Mouse (Mus musculus) lung, postnatal 0 days (tissue): Measurements from ENCODE around the gene Gm42715.

Experiments
- CTCF ChIP-seq: IDR thresholded peaks from 2 replicates; pipeline ENCODE4 v1.5.1; 2016; ENCODE audit warnings: antibody characterized with exemption, mild to moderate bottlenecking
- EP300 ChIP-seq: IDR thresholded peaks from 2 replicates; pipeline ENCODE4 v1.6.1; 2016; ENCODE audit warnings: antibody characterized with exemption, mild to moderate bottlenecking, control low read depth

DNA sequence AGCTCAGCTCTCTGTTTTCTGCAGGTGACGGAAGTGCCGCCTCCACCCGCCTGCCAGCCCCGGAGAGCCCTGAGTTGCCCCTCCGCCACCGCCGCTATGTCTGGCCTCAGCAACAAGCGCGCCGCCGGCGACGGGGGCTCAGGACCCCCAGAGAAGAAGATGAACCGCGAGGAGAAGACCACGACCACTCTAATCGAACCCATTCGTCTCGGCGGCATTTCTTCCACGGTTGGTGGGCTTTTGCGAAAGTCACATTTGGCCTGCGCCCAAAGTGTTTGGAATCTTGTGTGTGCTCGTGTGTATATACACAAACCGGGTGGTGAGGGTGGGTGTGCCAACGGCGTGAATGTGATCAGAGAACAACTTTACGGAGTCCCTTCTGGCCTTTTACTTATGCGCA, 69.5 kb downstream of the Gm42715 start:
- TF ChIP-seq CTCF: no peak
- no peak for TF ChIP-seq EP300
